In the genomic region with DNA sequence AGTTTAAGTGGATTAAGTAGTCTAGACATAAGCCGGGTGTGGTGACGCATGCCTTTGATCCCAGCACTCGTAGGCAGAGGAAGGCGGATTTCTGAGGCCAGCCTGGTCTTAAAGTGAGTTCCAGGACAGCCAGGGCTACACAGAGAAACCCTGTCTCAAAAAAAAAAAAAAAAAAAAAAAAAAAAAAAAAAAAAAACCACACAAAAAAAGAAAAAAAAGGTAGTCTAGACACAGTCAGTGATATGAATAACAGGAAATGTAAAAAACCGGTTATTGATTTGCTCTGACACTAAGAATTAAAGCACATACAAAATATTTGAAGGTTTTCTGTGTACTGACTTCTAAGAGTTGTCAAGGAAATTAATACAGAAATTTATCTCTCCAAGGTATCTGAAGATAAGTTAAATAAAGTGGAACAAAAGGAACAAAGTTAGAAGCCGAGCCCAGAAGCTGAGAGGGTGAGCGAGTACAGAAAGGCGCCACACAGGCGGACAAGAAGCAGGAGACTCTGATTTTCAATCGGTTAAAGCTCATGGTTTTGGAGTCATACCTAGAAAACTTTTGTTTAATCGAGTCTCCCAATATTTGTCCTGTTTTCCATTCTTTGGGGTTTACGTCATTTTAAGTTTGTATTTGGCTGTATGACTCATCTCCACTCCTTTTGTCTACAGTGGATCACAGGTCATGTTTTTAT, we compare ENCODE assay signal across 26 mouse cellular contexts. TPM values are rescaled to one million over a fixed set of nuclear protein-coding genes. Genes with fewer than 3 reads are reported as not detected.
"Had no signal": no experiment of that assay in that cellular context is flagged by ENCODE, and none has a peak within 500 bp of the region (broad histone marks: within the 10 kb centered on the region; RNA-seq: fewer than 3 reads in every experiment).

No protein-coding gene starts in this region.

- H3K4me1 ChIP-seq: heart, embryonic 10.5 days; heart, embryonic 12.5 days; hindbrain, embryonic 12.5 days; intestine, embryonic 15.5 days; limb, embryonic 13.5 days; limb, embryonic 15.5 days; liver, embryonic 12.5 days had no signal

- H3K4me2 ChIP-seq: heart, embryonic 12.5 days; hindbrain, embryonic 12.5 days; hindbrain, embryonic 14.5 days; intestine, embryonic 15.5 days; limb, embryonic 13.5 days; limb, embryonic 15.5 days; liver, embryonic 12.5 days had no signal

- H3K9me3 ChIP-seq: heart, embryonic 10.5 days; heart, embryonic 12.5 days; hindbrain, embryonic 10.5 days; hindbrain, embryonic 12.5 days; intestine, embryonic 15.5 days; limb, embryonic 13.5 days; limb, embryonic 15.5 days; liver, embryonic 12.5 days had no signal

- H3K36me3 ChIP-seq: heart, embryonic 10.5 days; heart, embryonic 12.5 days; hindbrain, embryonic 10.5 days; hindbrain, embryonic 12.5 days; intestine, embryonic 15.5 days; limb, embryonic 13.5 days; limb, embryonic 15.5 days; liver, embryonic 12.5 days had no signal

- DNase-seq: gastrocnemius, postnatal 14 days; heart, adult 18-20 months; heart, postnatal 10 days; heart, postnatal 4 days; kidney, adult 18-20 months; kidney, adult 8-10 months; kidney, postnatal 10 days; kidney, postnatal 25 days; kidney, postnatal 4 days; layer of hippocampus, adult 9-11 months; layer of hippocampus, postnatal 36 days; left cerebral cortex, postnatal 4 days had no signal

- H3K27me3 ChIP-seq: heart, embryonic 12.5 days; hindbrain, embryonic 12.5 days; intestine, embryonic 15.5 days; limb, embryonic 13.5 days; limb, embryonic 15.5 days; liver, embryonic 12.5 days had no signal

- H3K9ac ChIP-seq: heart, embryonic 12.5 days; hindbrain, embryonic 12.5 days; hindbrain, embryonic 14.5 days; intestine, embryonic 15.5 days; limb, embryonic 13.5 days; limb, embryonic 15.5 days; liver, embryonic 12.5 days had no signal

- H3K27ac ChIP-seq: heart, embryonic 10.5 days; hindbrain, embryonic 10.5 days; hindbrain, embryonic 12.5 days; hindbrain, embryonic 14.5 days; intestine, embryonic 15.5 days; limb, embryonic 13.5 days; limb, embryonic 15.5 days; liver, embryonic 12.5 days had no signal

- ATAC-seq: hindbrain, embryonic 16.5 days; inflammation-experienced regulatory T-cells, adult 6 months; intestine, embryonic 15.5 days; intestine, postnatal 0 days; liver, embryonic 12.5 days had no signal

- H3K4me3 ChIP-seq: heart, embryonic 10.5 days; heart, embryonic 12.5 days; hindbrain, embryonic 10.5 days; hindbrain, embryonic 12.5 days; intestine, embryonic 15.5 days; limb, embryonic 13.5 days; limb, embryonic 15.5 days; liver, embryonic 12.5 days had no signal

RNA-seq across cellular contexts. Expression of a gene that starts 55.0 kb away (rescaled TPM):
- polyA plus RNA-seq: inflammation-experienced regulatory T-cells, adult 6 months; kidney, embryonic 14.5 days; limb, embryonic 11.5 days had no signal
